Mouse (Mus musculus): ENCODE results near the gene Col4a2. TPM values are rescaled to one million over a fixed set of nuclear protein-coding genes. Genes with fewer than 3 reads are reported as not detected.

Gene Col4a2
- polyA plus RNA-seq, 1 experiment from 2014 or later = 126 TPM

- H3K4me1 ChIP-seq = peaks cover 70% of the 10 kb centered on the region
These were observed 35.1 kb downstream of the Col4a2 start for GRCm38 (mm10) chr8:11347699-11348098.

GRCm38 (mm10) chr8:11348622-11349021, 36.0 kb downstream of the Col4a2 start:
- ATAC-seq (ENCODE audit: borderline replicate concordance, extremely low read depth, low FRiP score, low TSS enrichment) = no peak
- Histone ChIP-seq H3K27ac (peak overlapping the region; percentile 52), H3K36me3 (no peaks in the 10 kb centered on the region), H3K9ac (no peak overlapping the region), H3K27me3 (no peaks in the 10 kb centered on the region), H3K4me3 (no peak overlapping the region), H3K9me3 (no peaks in the 10 kb centered on the region), H3K4me1 (peaks cover 76% of the 10 kb centered on the region), H3K4me2 (no peak overlapping the region)
- 57% methylated on average over 11 of the region's 11 CpGs for WGBS

More at GRCm38 (mm10) chr8:11347699-11348098, 35.1 kb downstream of the Col4a2 start:
- Histone ChIP-seq H3K36me3 (no peaks in the 10 kb centered on the region), H3K27me3 (no peaks in the 10 kb centered on the region), H3K9me3 (no peaks in the 10 kb centered on the region), H3K4me3 (no peak overlapping the region), H3K27ac (peak overlapping the region; percentile 60; the same call in 1 of the 2 replicates), H3K4me2 (no peak overlapping the region), H3K9ac (no peak overlapping the region)
- 60% methylated on average over 9 of the region's 9 CpGs for WGBS
- no peak for ATAC-seq (ENCODE audit: borderline replicate concordance, extremely low read depth, low FRiP score, low TSS enrichment)

GRCm38 (mm10) chr8:11351355-11351754, 38.8 kb downstream of the Col4a2 start:
- Histone ChIP-seq H3K4me1 (peaks cover 68% of the 10 kb centered on the region), H3K27ac (peak overlapping the region; percentile 66), H3K9me3 (no peaks in the 10 kb centered on the region), H3K9ac (no peak overlapping the region), H3K27me3 (no peaks in the 10 kb centered on the region), H3K36me3 (0 out of 2 replicates have a peak, but pooled peaks cover 9% of the 10 kb centered on the region), H3K4me2 (no peak overlapping the region), H3K4me3 (no peak overlapping the region)
- 0 out of 2 replicates have a peak, but pooled peaks have one; percentile 40 for ATAC-seq (ENCODE audit: borderline replicate concordance, extremely low read depth, low FRiP score, low TSS enrichment)
- 66% methylated on average over 6 of the region's 6 CpGs for WGBS

GRCm38 (mm10) chr8:11352514-11352913, 39.9 kb downstream of the Col4a2 start:
- no peaks in the 10 kb centered on the region for H3K9me3 ChIP-seq
- H3K4me2 ChIP-seq = no peak overlapping the region
- WGBS = 65% methylated on average over 11 of the region's 11 CpGs
- peaks cover 67% of the 10 kb centered on the region for H3K4me1 ChIP-seq
- no peak for ATAC-seq (ENCODE audit: borderline replicate concordance, extremely low read depth, low FRiP score, low TSS enrichment)
- no peaks in the 10 kb centered on the region for H3K27me3 ChIP-seq
- H3K4me3 ChIP-seq = no peak overlapping the region
- 0 out of 2 replicates have a peak, but pooled peaks cover 9% of the 10 kb centered on the region for H3K36me3 ChIP-seq
- no peak overlapping the region for H3K9ac ChIP-seq
- H3K27ac ChIP-seq = peak overlapping the region; percentile 15; the same call in 1 of the 2 replicates

- 75% methylated on average over 8 of the region's 8 CpGs for WGBS
- Histone ChIP-seq H3K4me2 (no peak overlapping the region), H3K27ac (no peak overlapping the region), H3K4me3 (no peak overlapping the region), H3K36me3 (0 out of 2 replicates have a peak, but pooled peaks cover 9% of the 10 kb centered on the region), H3K27me3 (no peaks in the 10 kb centered on the region), H3K4me1 (peaks cover 58% of the 10 kb centered on the region), H3K9ac (no peak overlapping the region), H3K9me3 (no peaks in the 10 kb centered on the region)
- no peak for ATAC-seq (ENCODE audit: borderline replicate concordance, extremely low read depth, low FRiP score, low TSS enrichment)
These were observed 42.3 kb downstream of the Col4a2 start for GRCm38 (mm10) chr8:11354800-11355451.

- Histone ChIP-seq H3K4me3 (no peak overlapping the region), H3K9ac (no peak overlapping the region), H3K4me2 (no peak overlapping the region), H3K27ac (no peak overlapping the region), H3K4me1 (peaks cover 58% of the 10 kb centered on the region), H3K9me3 (no peaks in the 10 kb centered on the region), H3K27me3 (no peaks in the 10 kb centered on the region), H3K36me3 (0 out of 2 replicates have a peak, but pooled peaks cover 9% of the 10 kb centered on the region)
- 90% methylated on average over 3 of the region's 3 CpGs for WGBS
- no peak for ATAC-seq (ENCODE audit: borderline replicate concordance, extremely low read depth, low FRiP score, low TSS enrichment)
These were observed 43.3 kb downstream of the Col4a2 start for GRCm38 (mm10) chr8:11355900-11356299.

GRCm38 (mm10) chr8:11356776-11357175, 44.2 kb downstream of the Col4a2 start:
- 53% methylated on average over 8 of the region's 8 CpGs for WGBS
- no peaks in the 10 kb centered on the region for H3K9me3 ChIP-seq
- H3K4me3 ChIP-seq = no peak overlapping the region
- H3K36me3 ChIP-seq = 0 out of 2 replicates have a peak, but pooled peaks cover 9% of the 10 kb centered on the region
- H3K9ac ChIP-seq = no peak overlapping the region
- H3K27me3 ChIP-seq = no peaks in the 10 kb centered on the region
- no peak overlapping the region for H3K4me2 ChIP-seq
- H3K27ac ChIP-seq = peak overlapping the region; percentile 78; the same call in 1 of the 2 replicates
- ATAC-seq (ENCODE audit: borderline replicate concordance, extremely low read depth, low FRiP score, low TSS enrichment) = no peak
- H3K4me1 ChIP-seq = peaks cover 57% of the 10 kb centered on the region

GRCm38 (mm10) chr8:11357921-11358436, 45.4 kb downstream of the Col4a2 start:
- Histone ChIP-seq H3K9ac (no peak overlapping the region), H3K4me3 (no peak overlapping the region), H3K4me2 (no peak overlapping the region), H3K27me3 (no peaks in the 10 kb centered on the region), H3K36me3 (0 out of 2 replicates have a peak, but pooled peaks cover 9% of the 10 kb centered on the region), H3K4me1 (peaks cover 61% of the 10 kb centered on the region), H3K9me3 (no peaks in the 10 kb centered on the region), H3K27ac (peak overlapping the region; percentile 78)
- 23% methylated on average over 7 of the region's 7 CpGs for WGBS
- ATAC-seq (ENCODE audit: borderline replicate concordance, extremely low read depth, low FRiP score, low TSS enrichment) = peak; percentile 46; the same call in 1 of the 2 replicates

- H3K9ac ChIP-seq = no peak overlapping the region
- ATAC-seq (ENCODE audit: borderline replicate concordance, extremely low read depth, low FRiP score, low TSS enrichment) = no peak
- no peak overlapping the region for H3K4me2 ChIP-seq
- no peak overlapping the region for H3K4me3 ChIP-seq
- no peaks in the 10 kb centered on the region for H3K36me3 ChIP-seq
- H3K27me3 ChIP-seq = no peaks in the 10 kb centered on the region
- peaks cover 71% of the 10 kb centered on the region for H3K4me1 ChIP-seq
- 85% methylated on average over 5 of the region's 5 CpGs for WGBS
- no peak overlapping the region for H3K27ac ChIP-seq
- H3K9me3 ChIP-seq = no peaks in the 10 kb centered on the region
These were observed 47.2 kb downstream of the Col4a2 start for GRCm38 (mm10) chr8:11359846-11360245.

- peaks cover 71% of the 10 kb centered on the region for H3K4me1 ChIP-seq
- H3K9me3 ChIP-seq = no peaks in the 10 kb centered on the region
- no peak overlapping the region for H3K4me3 ChIP-seq
- 60% methylated on average over 9 of the region's 9 CpGs for WGBS
- peak overlapping the region; percentile 34 for H3K27ac ChIP-seq
- ATAC-seq (ENCODE audit: borderline replicate concordance, extremely low read depth, low FRiP score, low TSS enrichment) = no peak
- H3K4me2 ChIP-seq = no peak overlapping the region
- no peaks in the 10 kb centered on the region for H3K36me3 ChIP-seq
- no peak overlapping the region for H3K9ac ChIP-seq
- H3K27me3 ChIP-seq = no peaks in the 10 kb centered on the region
These were observed 49.1 kb downstream of the Col4a2 start for GRCm38 (mm10) chr8:11361546-11362277.

GRCm38 (mm10) chr8:11362278-11363214, 49.9 kb downstream of the Col4a2 start:
- Histone ChIP-seq H3K4me1 (peaks cover 69% of the 10 kb centered on the region), H3K9ac (no peak overlapping the region), H3K27me3 (no peaks in the 10 kb centered on the region), H3K4me3 (no peak overlapping the region), H3K36me3 (no peaks in the 10 kb centered on the region), H3K4me2 (no peak overlapping the region), H3K27ac (peak overlapping the region; percentile 34), H3K9me3 (no peaks in the 10 kb centered on the region)
- no peak for ATAC-seq (ENCODE audit: borderline replicate concordance, extremely low read depth, low FRiP score, low TSS enrichment)
- 26% methylated on average over 17 of the region's 17 CpGs for WGBS

Measured in lung, embryonic 15.5 days (tissue).